Mouse (Mus musculus) left cerebral cortex, postnatal 4 days (tissue): Measurements from ENCODE around the gene Sorcs2. TPM values are rescaled to one million over a fixed set of nuclear protein-coding genes. Genes with fewer than 3 reads are reported as not detected.
A peak's percentile ranks its signal among the peaks of the same experiment; 100 is the strongest.

Experiments
- DNase-seq: peaks from one replicate; pipeline ENCODE4 v3.0.0-alpha.2; 2022
- intact Hi-C: fragments of 180-260 bp; cut with DNase I; formaldehyde crosslinking; loops from one replicate; pipeline ENCODE4 v1.15.1; 2025
- total RNA-seq, 2 experiments: library from RNA; stranded (reverse); gene quantifications; 2 replicates each; pipeline ENCODE4 v1.2.3; 2021

The Sorcs2 gene
- total RNA-seq, 2 experiments from 2014 or later: 33.9 to 35.4 TPM

DNA sequence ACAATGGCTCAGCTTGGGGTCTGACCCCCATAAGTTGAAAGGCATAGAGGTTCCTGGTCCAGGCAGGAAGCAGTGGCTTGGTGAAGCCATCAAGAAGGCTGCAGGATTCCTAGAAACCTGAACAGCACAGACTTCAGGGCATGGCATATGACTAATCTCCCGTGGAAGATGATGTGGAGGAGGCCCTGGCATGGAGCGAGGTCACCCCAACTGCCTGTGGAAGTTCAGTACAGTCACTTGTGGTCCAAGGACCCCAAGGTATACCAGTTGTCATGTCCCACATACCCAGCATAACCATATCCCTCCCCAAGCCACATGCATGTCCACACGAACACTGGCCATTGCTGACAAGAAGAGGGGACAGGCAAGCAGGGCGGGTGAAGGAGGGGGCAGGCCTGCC is 206.7 kb downstream of the Sorcs2 start:
- DNase-seq: no peak
- intact Hi-C loops: no loop called here

GRCm38 (mm10) chr5:36188310-36188709 is 209.6 kb downstream of the Sorcs2 start:
- intact Hi-C loops: loop anchor here (2.0 kb wide), 1 partner anchor 68 kb away; no protein-coding TSS in a partner anchor

DNA sequence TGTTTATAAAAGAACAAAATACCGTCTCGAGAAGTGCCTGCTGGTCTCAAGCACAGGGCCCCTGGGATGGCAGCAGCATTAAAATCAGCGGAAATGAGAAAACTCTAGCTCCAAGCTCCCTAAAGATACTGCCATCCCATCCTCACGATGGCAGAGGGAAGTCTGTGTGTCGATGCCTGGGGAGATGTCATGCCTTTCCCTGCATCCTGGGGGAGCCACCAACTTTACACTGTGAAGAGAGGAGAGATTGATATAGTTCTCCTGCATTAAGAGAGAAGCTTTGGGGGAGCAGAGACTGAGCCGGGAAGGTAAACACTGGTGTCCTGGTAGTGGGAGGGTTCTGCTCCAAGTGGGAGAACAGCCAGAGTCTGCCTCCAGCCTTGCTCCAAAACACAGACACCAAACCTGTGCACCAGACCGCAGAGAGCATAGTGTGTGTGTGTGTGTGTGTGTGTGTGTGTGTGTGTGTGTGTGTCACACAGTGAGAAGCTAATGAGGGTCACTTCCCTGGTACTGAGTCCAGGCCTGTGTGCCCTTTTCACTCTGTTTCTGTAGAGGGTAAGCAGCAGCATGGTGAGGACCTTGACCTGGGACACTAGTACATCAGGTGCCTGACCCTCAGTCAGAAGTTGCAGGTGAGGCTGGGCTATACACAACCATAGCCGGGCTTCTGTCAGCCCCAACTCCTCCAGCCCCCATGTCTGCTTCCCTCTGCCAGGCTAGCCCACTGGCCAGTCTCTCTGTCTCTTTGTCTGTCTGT is 211.5 kb downstream of the Sorcs2 start:
- no peak for DNase-seq
- intact Hi-C loops: no loop called here

More at GRCm38 (mm10) chr5:36188310-36188709, 209.6 kb downstream of the Sorcs2 start:
- no peak for DNase-seq

GRCm38 (mm10) chr5:36182326-36182725 is 215.6 kb downstream of the Sorcs2 start:
- DNase-seq: no peak
- intact Hi-C loops: no loop called here

DNA sequence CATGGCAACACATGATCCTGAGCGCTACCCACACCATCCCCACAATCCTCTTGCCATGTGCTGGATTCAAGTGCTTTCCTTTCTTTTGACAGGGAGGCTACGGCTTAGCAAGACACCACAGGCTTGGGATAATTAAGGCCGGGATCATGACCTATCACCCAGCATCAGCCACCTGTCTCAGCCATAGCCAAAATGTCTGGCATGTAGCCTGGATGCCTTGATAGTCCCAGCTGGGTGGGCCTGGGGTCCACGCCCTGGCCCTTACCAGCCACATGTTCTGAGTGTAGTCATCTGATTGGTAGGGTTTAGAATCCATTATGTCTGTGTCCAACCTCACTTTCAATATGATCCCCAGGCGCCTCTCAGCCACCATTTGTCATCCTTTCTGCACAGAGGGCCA is 218.2 kb downstream of the Sorcs2 start:
- DNase-seq: no peak
- intact Hi-C loops: no loop called here

DNA sequence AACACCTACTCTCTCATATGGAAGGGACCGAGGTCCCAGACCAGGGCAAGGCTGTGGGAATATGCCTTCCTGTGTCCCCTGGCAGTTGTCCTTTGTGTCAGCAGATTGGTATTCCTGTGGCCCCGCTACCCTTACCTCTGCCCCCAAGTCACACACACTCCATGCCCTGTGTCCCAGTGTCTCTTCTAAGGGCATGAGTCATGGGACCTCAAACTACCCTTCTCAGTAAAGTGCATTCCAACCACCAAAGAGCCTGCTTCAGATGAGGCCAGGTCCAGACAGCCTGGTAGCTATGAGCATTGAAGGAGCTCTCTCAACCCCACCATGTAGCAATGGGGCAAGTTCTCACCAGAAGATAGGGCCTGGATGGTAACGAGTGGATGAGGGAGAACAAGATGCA is 219.2 kb downstream of the Sorcs2 start:
- intact Hi-C loops: no loop called here
- DNase-seq: no peak

DNA sequence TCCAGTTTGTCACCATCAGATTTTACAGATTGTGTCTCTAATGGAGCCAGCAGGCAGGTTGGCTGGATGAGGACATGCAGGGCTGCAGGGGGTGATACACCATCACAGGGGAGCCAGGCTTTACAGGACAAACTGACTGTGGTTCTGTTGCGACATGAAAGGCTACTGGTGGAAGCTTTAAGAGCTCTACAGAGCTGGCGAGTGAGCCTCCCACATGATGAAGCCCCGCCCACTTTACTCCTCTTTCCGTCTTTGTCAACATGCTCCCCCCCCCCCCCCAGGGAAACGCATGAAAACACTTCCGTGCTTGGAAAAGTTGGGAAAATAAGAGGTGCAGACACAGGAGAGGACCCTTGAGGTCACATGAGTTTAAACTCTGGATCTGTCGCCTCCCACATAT is 219.7 kb downstream of the Sorcs2 start:
- intact Hi-C loops: no loop called here
- DNase-seq: no peak

DNA sequence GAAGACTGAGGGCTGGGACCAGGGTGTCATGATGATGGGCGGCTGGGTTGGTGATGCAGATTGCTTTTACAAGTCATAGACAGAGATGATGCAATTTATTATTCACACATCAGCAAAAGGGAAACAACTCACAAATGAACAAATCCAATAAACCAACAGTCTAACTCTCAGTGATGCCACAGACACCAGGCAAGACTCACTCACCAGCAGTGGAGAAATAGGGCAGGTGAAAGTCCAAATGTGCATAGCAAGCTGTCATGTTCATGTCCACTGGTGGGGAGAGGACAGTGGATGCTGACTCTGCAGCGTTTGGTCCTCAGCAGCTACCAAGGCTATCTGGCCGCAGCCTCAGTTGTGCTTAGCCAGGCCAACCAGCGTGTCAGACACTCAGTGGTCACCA is 221.1 kb downstream of the Sorcs2 start:
- intact Hi-C loops: no loop called here
- DNase-seq: no peak

- intact Hi-C loops: no loop called here
Measured at GRCm38 (mm10) chr5:36176409-36176808, 221.5 kb downstream of the Sorcs2 start.

DNA sequence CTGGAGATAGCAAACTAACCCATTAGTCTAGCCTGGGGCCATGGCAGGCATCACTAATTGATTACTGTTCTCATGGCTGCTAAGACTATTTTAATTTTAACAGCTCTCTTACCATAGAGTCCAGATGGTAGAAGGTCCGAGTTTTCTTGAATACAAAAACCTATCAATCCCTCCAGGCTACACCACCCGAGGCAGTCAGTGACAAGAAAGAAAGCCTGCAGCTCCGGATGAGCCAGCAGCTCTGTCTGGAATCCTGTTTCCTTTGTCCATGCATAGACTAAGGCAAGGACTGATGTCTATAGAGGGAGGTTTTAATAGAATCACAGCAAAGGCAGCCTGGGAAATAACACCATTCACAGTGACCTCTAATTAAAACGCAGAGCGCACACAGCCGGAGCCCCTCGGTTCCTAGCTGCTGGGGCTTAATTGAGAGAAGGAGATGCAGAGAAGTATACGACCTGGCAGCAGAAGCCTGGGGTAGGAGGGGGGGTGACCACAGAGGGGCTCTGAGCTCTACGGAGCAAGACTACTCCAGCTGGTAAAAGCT is 223.3 kb downstream of the Sorcs2 start:
- no peak for DNase-seq
- intact Hi-C loops: no loop called here

More at GRCm38 (mm10) chr5:36176409-36176808, 221.5 kb downstream of the Sorcs2 start:
- no peak for DNase-seq

- peak; percentile 68 for DNase-seq
- intact Hi-C loops: no loop called here
Measured at GRCm38 (mm10) chr5:36168963-36169650, 228.8 kb downstream of the Sorcs2 start.

DNA sequence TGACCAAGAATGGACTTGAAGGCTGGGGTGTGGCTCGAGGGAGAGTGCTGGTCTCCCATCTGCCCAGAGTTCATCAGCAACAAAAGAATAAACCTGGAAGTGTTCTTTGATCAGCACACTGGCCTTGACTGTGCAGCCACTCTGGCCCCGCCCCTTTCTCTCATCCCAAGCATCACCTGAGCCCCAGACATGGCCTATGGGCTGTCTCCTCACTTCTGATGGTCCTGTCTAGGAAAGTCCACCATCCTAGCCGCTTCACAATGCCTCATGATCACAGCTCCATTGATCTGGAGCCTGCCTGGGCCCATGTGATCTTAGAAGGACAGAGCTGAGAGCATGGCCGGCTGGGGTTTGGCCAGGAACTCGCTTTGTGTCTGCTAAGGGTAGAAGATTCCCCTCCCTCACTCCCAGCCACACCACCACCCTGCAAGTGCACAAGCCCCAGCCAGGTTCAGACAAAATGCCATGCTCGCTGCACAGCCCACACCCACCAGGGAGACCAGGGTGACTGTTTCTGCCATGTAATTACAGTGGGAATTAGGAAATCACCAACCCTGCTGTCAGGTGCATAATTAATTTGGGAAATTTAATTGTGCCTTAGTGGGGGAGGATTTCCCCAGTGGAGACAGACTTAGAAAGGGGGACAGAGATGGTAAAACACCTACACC is 231.5 kb downstream of the Sorcs2 start:
- DNase-seq: no peak
- intact Hi-C loops: no loop called here

DNA sequence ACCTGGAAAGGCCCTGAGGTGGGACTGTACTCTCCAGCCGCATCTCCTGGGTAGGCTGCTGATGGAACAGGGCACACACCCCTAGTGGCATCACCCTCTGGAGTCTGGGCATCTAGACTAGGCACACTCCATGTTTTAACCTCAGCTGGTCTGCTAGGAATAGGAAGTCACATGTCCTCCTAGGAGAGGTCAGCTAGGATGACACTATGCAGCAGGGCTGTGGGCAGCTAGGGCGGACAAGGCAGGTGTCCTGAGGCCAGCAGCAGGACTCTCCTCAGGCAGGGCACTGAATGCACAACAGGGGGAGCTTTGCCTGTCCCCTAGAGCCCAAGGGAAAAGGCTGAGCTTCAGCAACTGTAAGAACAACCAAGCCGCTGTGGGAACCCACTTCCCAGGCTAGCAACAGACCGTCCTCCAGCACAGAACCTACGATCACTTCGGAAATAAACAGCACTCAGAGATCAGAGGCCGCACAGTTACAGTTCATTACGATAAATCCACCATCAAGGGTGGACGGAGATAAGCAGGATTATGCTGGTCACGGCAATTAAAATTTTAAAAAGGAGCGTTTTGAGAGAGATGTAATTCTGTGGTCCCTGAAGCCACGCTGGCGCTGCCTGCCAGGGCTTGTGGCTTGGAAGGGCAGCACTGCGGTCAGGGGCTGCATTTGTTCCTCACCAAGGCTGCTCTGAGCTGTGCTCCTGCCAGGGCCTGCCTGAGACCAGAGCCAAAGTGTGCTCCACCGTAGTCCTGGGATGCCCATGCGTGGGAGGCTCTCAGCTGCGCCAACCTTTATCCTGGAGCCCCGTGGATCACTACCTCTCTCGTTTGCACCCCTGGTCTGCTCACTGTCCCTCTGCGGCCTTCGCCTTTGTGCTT is 232.3 kb downstream of the Sorcs2 start:
- DNase-seq: no peak
- intact Hi-C loops: no loop called here

DNA sequence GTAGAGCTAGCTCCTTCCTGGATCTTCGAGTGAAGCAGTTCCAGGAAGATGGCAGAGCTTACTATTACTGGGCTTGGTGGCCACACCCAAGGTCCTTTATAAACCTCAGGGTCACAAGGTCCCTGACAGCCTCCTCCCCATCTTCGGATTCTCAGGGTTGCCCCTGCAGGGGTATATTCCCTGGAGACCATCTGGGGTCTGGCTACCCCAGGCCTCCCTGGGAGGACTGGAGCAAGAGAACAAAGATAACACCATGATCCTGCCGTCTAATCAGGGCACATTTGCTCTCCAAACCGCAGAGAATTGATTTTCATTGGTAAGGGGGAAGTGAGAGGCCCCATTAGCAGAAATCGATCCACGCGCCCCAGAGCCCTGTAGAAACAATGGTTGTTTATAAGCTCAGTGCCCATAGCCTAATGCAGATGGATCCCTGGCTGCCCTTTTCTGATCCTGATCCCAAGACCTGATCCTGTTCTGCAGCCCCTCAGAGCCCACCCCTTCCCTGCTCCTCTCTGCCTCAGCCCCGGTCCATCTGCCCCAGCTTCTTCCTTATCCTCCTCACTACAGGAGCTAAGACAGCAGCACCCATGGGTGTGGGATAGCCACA is 243.0 kb downstream of the Sorcs2 start:
- intact Hi-C loops: no loop called here
- no peak for DNase-seq

DNA sequence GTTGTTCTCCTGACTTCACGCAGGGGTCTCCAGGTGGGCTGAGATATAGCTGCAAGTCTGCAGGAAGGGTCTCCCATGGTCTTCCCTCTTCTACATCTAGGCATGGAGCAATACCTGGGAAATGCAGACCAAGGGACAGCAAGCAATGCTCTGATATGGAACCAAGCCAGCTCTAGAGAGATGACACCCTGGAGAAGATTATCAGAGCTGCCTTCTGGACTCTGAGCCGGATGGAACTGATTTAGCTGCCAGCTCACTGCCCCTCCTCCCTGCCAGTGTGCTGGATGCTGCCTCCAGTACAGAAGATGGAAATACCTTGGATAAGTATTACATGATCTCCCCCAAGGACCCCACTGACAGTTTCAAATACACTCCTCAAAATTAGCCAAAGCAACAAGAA is 244.7 kb downstream of the Sorcs2 start:
- DNase-seq: no peak
- intact Hi-C loops: no loop called here

- intact Hi-C loops: no loop called here
Measured at GRCm38 (mm10) chr5:36151086-36151485, 246.9 kb downstream of the Sorcs2 start.

DNA sequence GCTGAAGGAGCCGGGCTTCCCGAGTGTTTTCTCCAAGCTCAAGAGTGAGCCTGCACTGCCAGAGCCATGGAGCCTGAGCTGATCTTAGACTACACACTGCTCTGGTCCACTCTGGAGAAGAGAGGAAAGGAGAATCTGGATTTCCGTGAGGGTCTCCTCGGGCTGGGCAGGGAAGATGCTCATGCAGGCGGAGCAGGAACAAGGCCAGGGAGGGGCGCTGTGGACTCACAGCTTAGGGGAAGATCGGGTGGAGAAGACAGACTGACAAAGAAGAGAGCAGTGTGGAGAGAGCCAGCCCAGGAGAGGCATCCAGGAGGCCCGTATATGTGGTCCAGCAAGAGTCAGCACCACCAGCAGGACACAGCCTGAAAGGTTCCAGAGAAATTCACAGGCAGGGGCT is 248.8 kb downstream of the Sorcs2 start:
- intact Hi-C loops: no loop called here
- DNase-seq: peak; percentile 26

More at GRCm38 (mm10) chr5:36151086-36151485, 246.9 kb downstream of the Sorcs2 start:
- no peak for DNase-seq

GRCm38 (mm10) chr5:36146589-36146988 is 251.3 kb downstream of the Sorcs2 start:
- intact Hi-C loops: no loop called here
- DNase-seq: no peak

GRCm38 (mm10) chr5:36144560-36144959 is 253.4 kb downstream of the Sorcs2 start:
- no peak for DNase-seq
- intact Hi-C loops: no loop called here

DNA sequence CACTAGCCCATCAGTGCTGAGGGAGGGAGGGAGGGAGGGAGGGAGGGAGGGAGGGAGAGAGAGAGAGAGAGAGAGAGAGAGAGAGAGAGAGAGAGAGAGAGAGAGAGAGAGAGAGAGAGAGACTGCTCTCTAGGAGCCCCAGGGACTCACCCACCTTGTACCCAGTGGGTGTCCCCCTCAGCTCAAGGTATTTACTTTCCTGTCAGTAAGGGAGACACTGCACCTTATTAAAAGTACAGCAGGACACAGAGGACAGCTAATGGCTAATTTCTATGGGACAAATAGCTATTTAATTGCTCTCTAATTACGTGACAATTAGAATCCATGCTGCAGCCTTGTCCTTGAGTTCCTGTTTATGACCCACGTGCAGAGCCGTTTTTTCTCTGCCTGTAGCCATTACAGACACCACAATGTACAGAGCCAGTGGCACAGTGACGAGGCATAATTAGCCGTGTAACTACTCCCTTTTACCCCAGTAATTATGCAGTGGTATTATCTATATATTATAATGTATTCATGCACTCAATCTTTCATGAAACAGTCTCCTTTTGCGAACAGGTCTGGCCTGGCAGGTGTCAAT is 256.2 kb downstream of the Sorcs2 start:
- DNase-seq: no peak
- intact Hi-C loops: no loop called here
